Mouse (Mus musculus) neutrophil, adult 5-6 weeks (primary cell): ENCODE measurements at regions not wholly inside any gene's neighbourhood (a gene's known extent, or its start where the extent isn't known, plus 50 kb on each side); places are given as distances from the start of the nearest gene placed in this dataset.

ENCODE experiments used
- ATAC-seq: fragments of 151-379, 151-347 bp; 2 replicates; pipeline ENCODE4 v1.8.0; 2017; ENCODE audit warnings: mild to moderate bottlenecking, moderate TSS enrichment; ENCODE audit not compliant: insufficient number of reproducible peaks, poor library complexity, low FRiP score, severe bottlenecking; ENCODE audit errors: extremely low read depth

GRCm38 (mm10) chr1:144452141-144452540, 115.3 kb downstream of the Rgs21 start:
- no peak for ATAC-seq

DNA sequence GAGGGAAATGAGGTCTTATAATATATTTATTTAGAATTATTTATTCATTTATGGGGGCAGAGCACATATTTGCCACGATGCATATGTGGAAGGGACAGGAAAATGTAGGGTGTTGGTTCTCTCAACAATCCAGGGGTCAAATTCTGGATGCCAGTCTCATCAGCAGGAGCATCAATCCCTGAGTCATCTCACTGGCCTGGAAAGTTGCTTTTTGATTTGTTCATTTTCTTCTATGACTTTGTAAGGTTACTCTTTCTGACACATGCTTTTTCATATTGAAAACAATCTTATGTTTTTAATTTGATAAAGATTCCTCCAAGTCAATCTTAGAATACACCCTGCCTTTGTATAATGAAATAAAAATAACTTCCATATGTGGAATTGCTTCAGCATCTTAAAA, 115.7 kb downstream of the Rgs21 start:
- no peak for ATAC-seq

- ATAC-seq = no peak
Measured at GRCm38 (mm10) chr1:144436617-144437016, 130.8 kb downstream of the Rgs21 start.

DNA sequence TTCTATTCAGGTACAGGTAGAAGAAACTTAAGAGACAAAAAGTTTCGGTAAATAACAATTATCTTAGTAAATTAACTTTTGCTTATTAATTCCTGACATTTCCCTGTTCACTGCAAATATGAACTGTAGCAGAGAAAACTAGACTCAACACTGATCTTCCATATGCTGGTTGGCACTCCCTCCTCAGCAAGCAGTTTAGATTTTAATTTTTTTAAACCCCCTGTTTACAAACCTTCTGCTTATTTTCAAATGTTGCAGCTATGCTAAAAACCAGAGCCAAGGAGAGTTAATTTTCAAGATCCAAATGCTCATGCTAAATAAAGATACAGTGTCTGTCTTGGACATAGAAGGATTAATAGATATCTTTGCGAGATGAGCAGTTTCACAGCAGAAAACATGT, 134.7 kb downstream of the Rgs21 start:
- ATAC-seq = no peak

- ATAC-seq = no peak
Measured at GRCm38 (mm10) chr1:144431535-144432276, 135.8 kb downstream of the Rgs21 start.

DNA sequence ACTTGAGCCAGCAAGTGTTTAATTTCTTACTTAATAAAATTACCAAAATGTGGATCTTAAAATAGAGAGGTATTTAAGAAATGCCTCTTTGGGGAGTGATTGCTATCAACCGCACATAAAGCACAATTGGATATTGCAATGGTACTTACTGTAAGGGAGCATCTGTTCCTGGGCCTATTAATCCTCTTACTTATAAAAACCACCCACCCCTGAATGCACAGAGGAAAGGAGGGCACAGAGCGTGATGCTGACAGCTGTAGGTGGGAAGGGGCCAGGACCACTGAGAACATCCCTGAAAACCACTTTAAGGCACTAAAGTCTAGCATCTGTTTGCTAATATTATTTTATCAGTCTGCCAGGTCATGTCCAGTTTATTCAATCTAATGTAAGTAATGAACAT, 146.1 kb downstream of the Rgs21 start:
- no peak for ATAC-seq

- peak; percentile 88 for ATAC-seq
Measured at GRCm38 (mm10) chr1:144406387-144407383, 157.6 kb upstream of the Rgs1 start.

DNA sequence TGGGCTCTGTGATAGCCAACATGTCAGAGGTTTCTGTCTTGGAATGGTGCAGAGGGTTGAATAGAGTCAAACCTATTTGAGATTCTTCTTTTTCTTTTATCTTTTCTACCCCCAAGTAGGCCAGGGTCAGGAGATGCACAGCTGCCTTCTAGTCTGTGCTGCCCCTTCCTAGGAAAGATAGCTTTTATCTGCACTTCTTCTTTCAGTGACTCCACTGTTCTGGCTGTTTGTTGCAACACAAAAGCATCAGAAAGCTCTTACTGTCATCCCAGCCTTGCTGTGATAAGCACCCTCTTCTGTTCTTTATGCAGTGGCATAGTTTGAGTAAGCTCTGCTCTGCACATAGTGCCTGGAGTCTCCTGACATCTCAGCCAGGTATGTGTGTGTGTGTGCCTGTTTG, 156.7 kb upstream of the Rgs1 start:
- ATAC-seq = no peak

- ATAC-seq = no peak
Measured at GRCm38 (mm10) chr1:144405031-144405430, 156.0 kb upstream of the Rgs1 start.

DNA sequence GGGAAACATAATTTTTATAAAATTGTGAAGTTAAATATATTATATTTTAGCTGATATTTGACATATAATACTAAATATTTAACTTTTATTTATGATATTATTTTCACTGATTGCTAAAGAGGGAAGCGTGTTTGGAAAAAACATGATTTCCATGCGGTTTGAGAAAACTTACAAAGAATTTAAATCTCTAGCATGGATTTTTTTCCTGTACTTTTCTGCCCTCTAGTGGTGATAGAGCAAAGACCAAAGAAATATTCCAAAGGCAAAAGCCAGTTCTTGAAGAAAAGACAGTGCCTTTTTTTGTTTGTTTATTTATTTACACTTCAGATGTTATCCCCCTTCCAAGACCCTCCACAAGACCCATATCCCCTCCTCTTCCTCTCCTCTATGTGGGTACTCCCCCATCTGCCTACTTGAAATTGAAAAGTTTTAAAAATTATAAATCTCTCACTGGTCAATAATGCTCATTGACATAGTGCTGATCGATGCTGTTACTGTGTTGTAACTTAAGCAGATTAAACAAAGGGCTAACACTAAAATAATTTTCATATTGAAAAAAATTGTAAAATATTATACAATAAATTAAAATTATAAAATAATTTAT, 131.1 kb upstream of the Rgs1 start:
- peak; percentile 48; the same call in 1 of the 2 replicates for ATAC-seq

DNA sequence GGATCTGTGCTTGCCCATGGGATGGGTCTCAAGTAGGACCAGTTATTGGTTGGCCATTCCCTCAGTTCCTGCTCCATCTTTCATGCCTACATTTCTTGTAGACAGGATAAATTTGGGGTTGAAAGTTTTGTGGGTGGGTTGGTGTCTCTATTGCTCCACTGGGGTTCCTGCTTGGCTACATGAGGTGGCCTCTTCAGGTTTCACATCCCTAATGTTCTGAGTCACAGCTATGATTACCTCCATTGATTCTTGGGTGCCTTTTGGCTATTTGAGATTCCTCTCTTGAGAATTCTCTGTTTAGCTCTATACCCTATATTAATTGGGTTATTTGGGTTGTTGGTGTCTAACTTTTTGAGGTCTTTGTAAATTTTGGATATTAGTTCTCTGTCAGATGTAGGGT, 125.1 kb upstream of the Rgs1 start:
- ATAC-seq = no peak

DNA sequence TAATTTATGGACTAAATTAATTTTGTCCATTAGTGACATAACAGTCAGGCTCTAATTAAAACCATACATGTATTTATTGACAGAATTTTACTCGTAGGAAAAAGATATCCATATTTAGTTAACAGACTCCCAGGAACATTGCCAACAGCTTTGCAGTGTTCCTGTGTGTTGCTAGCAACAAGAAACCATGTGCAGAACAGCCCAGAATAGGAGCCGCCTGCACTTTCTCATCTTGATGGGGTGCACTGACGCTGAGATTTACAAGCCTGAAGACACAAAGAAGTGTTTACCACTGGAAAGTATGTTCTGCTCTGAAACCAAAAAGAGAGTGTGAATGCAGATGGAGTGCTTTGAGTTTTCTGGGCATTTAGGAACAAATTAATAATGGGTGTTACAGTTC, 118.5 kb upstream of the Rgs1 start:
- no peak for ATAC-seq

GRCm38 (mm10) chr1:144355560-144356310, 106.7 kb upstream of the Rgs1 start:
- no peak for ATAC-seq

GRCm38 (mm10) chr1:144355041-144355440, 106.0 kb upstream of the Rgs1 start:
- ATAC-seq = no peak

- no peak for ATAC-seq
Measured at GRCm38 (mm10) chr1:144353320-144353719, 104.3 kb upstream of the Rgs1 start.

DNA sequence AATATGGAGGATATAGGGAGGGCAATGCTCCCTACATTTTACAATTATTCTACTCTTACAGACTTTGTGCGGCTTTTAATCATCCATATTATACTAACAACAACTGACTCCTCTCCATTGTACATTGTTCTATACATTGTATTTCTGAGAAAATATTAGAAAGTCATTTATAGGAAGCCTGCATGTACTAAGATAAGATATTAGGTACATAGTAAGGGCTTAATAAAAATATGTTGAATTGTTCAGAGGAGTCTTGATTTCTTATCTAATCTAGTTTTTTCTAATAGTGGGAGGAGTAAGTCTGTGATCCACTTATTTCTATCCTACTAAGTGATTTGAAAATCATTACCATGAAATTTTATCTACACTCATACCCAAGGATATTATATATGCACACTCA, 94.8 kb upstream of the Rgs1 start:
- ATAC-seq = no peak

DNA sequence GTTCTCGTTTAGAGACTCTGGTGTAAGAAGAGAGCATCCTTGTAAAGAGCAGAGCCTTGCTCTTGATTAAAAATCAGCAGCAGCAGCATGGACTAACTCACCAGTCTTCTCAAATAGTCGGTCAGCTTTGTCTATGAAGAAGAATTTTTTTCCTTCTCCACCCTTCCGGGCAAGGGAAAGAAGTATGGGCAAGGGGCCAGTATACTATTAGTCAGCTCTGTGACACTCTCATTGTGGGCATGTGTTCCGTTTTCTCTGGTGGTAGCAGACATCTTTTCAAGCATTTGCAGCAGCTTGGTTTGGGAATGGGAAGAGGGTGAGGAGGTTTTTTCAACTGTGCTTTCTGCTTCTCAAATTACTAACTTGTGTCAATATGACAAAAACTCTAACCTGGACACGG, 94.3 kb upstream of the Rgs1 start:
- no peak for ATAC-seq

GRCm38 (mm10) chr1:144337572-144337971, 88.5 kb upstream of the Rgs1 start:
- ATAC-seq = no peak
